Mouse (Mus musculus) brain, embryonic 14.5 days (tissue): Measurements from ENCODE around the gene Chrd.

Source experiments
- CTCF ChIP-seq: fragments of 200-500 bp; IDR thresholded peaks from 2 replicates; pipeline ENCODE4 v1.5.1; 2012; ENCODE audit warnings: inconsistent platforms, mild to moderate bottlenecking, moderate library complexity, borderline replicate concordance; ENCODE audit not compliant: insufficient read depth, insufficient read length; ENCODE audit errors: extremely low read depth
- POLR2A ChIP-seq: fragments of 200-500 bp; IDR thresholded peaks from 2 replicates; pipeline ENCODE4 v1.6.1; 2012; ENCODE audit warnings: mild to moderate bottlenecking, inconsistent platforms, borderline replicate concordance; ENCODE audit not compliant: poor library complexity, insufficient read depth, insufficient read length, severe bottlenecking; ENCODE audit errors: extremely low read depth

DNA sequence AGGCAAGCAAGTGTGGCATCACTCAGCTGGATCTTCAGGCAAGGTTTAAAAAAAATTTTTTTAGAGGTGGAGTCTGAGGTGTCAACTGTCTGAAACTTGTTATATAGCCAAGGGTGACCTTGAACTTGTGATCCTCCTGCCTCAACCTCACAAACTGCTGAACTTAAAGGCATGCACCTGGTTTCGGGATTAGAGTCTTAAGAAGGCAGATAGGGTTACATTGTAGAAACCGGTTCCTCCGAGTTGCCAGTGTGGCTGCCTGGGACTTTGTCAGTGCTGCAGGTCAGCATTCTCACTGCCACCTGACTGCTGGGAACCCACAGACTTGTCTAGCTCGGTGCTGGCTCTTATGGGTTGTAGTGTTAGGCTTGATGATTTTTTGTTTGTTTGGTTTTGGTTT lies 9.7 kb upstream of the Chrd start:
- no peak for TF ChIP-seq POLR2A
- TF ChIP-seq CTCF = no peak
